Mouse (Mus musculus) heart, postnatal 0 days (tissue): ENCODE data around the gene Atrn. TPM values are rescaled to one million over a fixed set of nuclear protein-coding genes. Genes with fewer than 3 reads are reported as not detected.

Experiments used
- ATAC-seq: fragments of 200-750 bp; cut with Nextera tagmentation; 2 replicates; pipeline ENCODE4 v1.8.0; 2017; ENCODE audit warnings: low read depth, moderate number of reproducible peaks, moderate library complexity; ENCODE audit not compliant: insufficient read depth
- DNase-seq: peaks from one replicate; pipeline ENCODE4 v3.0.0-alpha.2; 2016; ENCODE audit warnings: low spot score
- H3K27ac ChIP-seq: fragments of 300-500 bp; sonication (generic); 2 replicates; pipeline ENCODE4 v1.5.1; 2014; ENCODE audit warnings: low read depth, mild to moderate bottlenecking
- H3K27me3 ChIP-seq: fragments of 300-500 bp; sonication (generic); 2 replicates; pipeline ENCODE4 v1.6.1; 2014; ENCODE audit warnings: low read length, mixed read lengths; ENCODE audit not compliant: control insufficient read depth, insufficient read depth
- H3K36me3 ChIP-seq: fragments of 300-500 bp; sonication (generic); replicated peaks from 2 replicates; pipeline ENCODE4 v1.6.1; 2014; ENCODE audit warnings: low read length, mixed read lengths; ENCODE audit not compliant: control insufficient read depth, insufficient read depth
- H3K4me1 ChIP-seq: fragments of 300-500 bp; sonication (generic); 2 replicates; pipeline ENCODE4 v1.6.1; 2014; ENCODE audit warnings: antibody characterized with exemption; ENCODE audit not compliant: control insufficient read depth, insufficient read depth
- H3K4me2 ChIP-seq: fragments of 300-500 bp; sonication (generic); 2 replicates; pipeline ENCODE4 v1.6.1; 2014; ENCODE audit warnings: low read depth, mild to moderate bottlenecking, low read length, moderate library complexity
- H3K4me3 ChIP-seq: fragments of 300-500 bp; sonication (generic); 2 replicates; pipeline ENCODE4 v1.5.1; 2014; ENCODE audit warnings: low read depth, low read length
- H3K9ac ChIP-seq: fragments of 300-500 bp; sonication (generic); replicated peaks from 2 replicates; pipeline ENCODE4 v1.6.1; 2014; ENCODE audit warnings: low read depth, low read length, mixed read lengths
- H3K9me3 ChIP-seq: fragments of 300-500 bp; sonication (generic); replicated peaks from 2 replicates; pipeline ENCODE4 v1.6.1; 2016; ENCODE audit warnings: low read length; ENCODE audit not compliant: control insufficient read depth
- CTCF ChIP-seq: IDR thresholded peaks from 2 replicates; pipeline ENCODE4 v1.5.1; 2016; ENCODE audit warnings: antibody characterized with exemption, control low read depth, low read depth
- EP300 ChIP-seq: IDR thresholded peaks from 2 replicates; pipeline ENCODE4 v1.6.1; 2016; ENCODE audit warnings: antibody characterized with exemption, low read depth
- WGBS: fragments of 180-500 bp; shearing (Covaris S2); extraction: QIAGEN DNeasy Blood & Tissue Kit; methylation state at CpG from one replicate; pipeline ENCODE4 v1.1.7; 2014; 5-methylcytosine and 5-hydroxymethylcytosine counted together
- polyA plus RNA-seq: library from polyadenylated mRNA; unstranded; fragments of >200 nt; fragmentation: Nextera tagmentation; extraction: Ambion mirVana; gene quantifications from 2 replicates; pipeline ENCODE4 v1.2.1, GENCODE M21; 2015
- total RNA-seq: library from RNA; depleted of rRNA; stranded (reverse); fragments of >200 nt; gene quantifications from 2 replicates; pipeline ENCODE4 v1.2.3, GENCODE M21; 2014; ENCODE audit warnings: low replicate concordance

Atrn gene
- total and polyA plus RNA-seq, 2 experiments from 2014 or later, result 3.2 to 20.7 TPM

GRCm38 (mm10) chr2:130914873-130915272 is 8.6 kb downstream of the Atrn start:
- Histone ChIP-seq H3K4me1 (peaks cover 9% of the 10 kb centered on the region; the same call in 1 of the 2 replicates), H3K36me3 (no peaks in the 10 kb centered on the region), H3K4me2 (no peak overlapping the region), H3K9ac (no peak overlapping the region), H3K9me3 (no peaks in the 10 kb centered on the region), H3K27me3 (no peaks in the 10 kb centered on the region), H3K27ac (no peak overlapping the region), H3K4me3 (no peak overlapping the region)
- ATAC-seq, result no peak
- no peak for TF ChIP-seq EP300
- no peak for TF ChIP-seq CTCF
- WGBS, result 87% methylated on average over 1 of the region's 1 CpGs
- no peak for DNase-seq

- Histone ChIP-seq H3K9ac (no peak overlapping the region), H3K4me1 (peaks cover 9% of the 10 kb centered on the region; the same call in 1 of the 2 replicates), H3K27me3 (no peaks in the 10 kb centered on the region), H3K4me2 (no peak overlapping the region), H3K27ac (no peak overlapping the region), H3K36me3 (no peaks in the 10 kb centered on the region), H3K4me3 (no peak overlapping the region), H3K9me3 (no peaks in the 10 kb centered on the region)
- no peak for DNase-seq
- no peak for TF ChIP-seq EP300
- no peak for ATAC-seq
- WGBS, result 59% methylated on average over 3 of the region's 3 CpGs
These were observed 10.3 kb downstream of the Atrn start for GRCm38 (mm10) chr2:130916521-130917147.

GRCm38 (mm10) chr2:130917686-130918085 is 11.4 kb downstream of the Atrn start:
- 86% methylated on average over 1 of the region's 1 CpGs for WGBS

GRCm38 (mm10) chr2:130919062-130919593 is 12.8 kb downstream of the Atrn start:
- DNase-seq, result no peak
- Histone ChIP-seq H3K4me1 (peaks cover 5% of the 10 kb centered on the region; the same call in 1 of the 2 replicates), H3K9me3 (no peaks in the 10 kb centered on the region), H3K27me3 (no peaks in the 10 kb centered on the region), H3K4me3 (no peak overlapping the region), H3K27ac (no peak overlapping the region), H3K9ac (no peak overlapping the region), H3K36me3 (no peaks in the 10 kb centered on the region), H3K4me2 (no peak overlapping the region)
- ATAC-seq, result no peak
- TF ChIP-seq EP300 (no peak), CTCF (no peak)
- WGBS, result 80% methylated on average over 5 of the region's 5 CpGs

More at GRCm38 (mm10) chr2:130917686-130918085, 11.4 kb downstream of the Atrn start:
- ATAC-seq, result no peak
- Histone ChIP-seq H3K4me2 (no peak overlapping the region), H3K36me3 (no peaks in the 10 kb centered on the region), H3K9me3 (no peaks in the 10 kb centered on the region), H3K4me3 (no peak overlapping the region), H3K9ac (no peak overlapping the region), H3K4me1 (peaks cover 9% of the 10 kb centered on the region; the same call in 1 of the 2 replicates), H3K27ac (no peak overlapping the region), H3K27me3 (no peaks in the 10 kb centered on the region)
- TF ChIP-seq CTCF (no peak), EP300 (no peak)
- no peak for DNase-seq

- Histone ChIP-seq H3K27me3 (no peaks in the 10 kb centered on the region), H3K36me3 (no peaks in the 10 kb centered on the region), H3K4me1 (no peaks in the 10 kb centered on the region), H3K9ac (no peak overlapping the region), H3K9me3 (no peaks in the 10 kb centered on the region), H3K27ac (no peak overlapping the region), H3K4me3 (no peak overlapping the region), H3K4me2 (no peak overlapping the region)
- DNase-seq (no peak), ATAC-seq (no peak)
- WGBS, result 81% methylated on average over 2 of the region's 2 CpGs
- no peak for TF ChIP-seq CTCF
- no peak for TF ChIP-seq EP300
These were observed 18.7 kb downstream of the Atrn start for GRCm38 (mm10) chr2:130924950-130925349.

GRCm38 (mm10) chr2:130928031-130928430 is 21.7 kb downstream of the Atrn start:
- H3K27me3 ChIP-seq, result no peaks in the 10 kb centered on the region
- ATAC-seq (no peak), DNase-seq (no peak)
- WGBS, result 86% methylated on average over 4 of the region's 4 CpGs
- no peak for TF ChIP-seq EP300
- no peak for TF ChIP-seq CTCF
- no peak overlapping the region for H3K9ac ChIP-seq
- no peaks in the 10 kb centered on the region for H3K9me3 ChIP-seq
- H3K27ac ChIP-seq, result no peak overlapping the region
- H3K4me3 ChIP-seq, result no peak overlapping the region
- no peaks in the 10 kb centered on the region for H3K36me3 ChIP-seq
- no peaks in the 10 kb centered on the region for H3K4me1 ChIP-seq
- H3K4me2 ChIP-seq, result no peak overlapping the region
